Mouse (Mus musculus): ENCODE results near the gene Cpne5. TPM values are rescaled to one million over a fixed set of nuclear protein-coding genes. Genes with fewer than 3 reads are reported as not detected.

Gene Cpne5
- 5.8 TPM for polyA plus RNA-seq (2014; fragmentation: Illumina TruSeq; extraction: RNeasy Lipid Tissue Mini Kit (QIAGEN cat#74804); ENCODE audit: low read depth, low replicate concordance)

DNA sequence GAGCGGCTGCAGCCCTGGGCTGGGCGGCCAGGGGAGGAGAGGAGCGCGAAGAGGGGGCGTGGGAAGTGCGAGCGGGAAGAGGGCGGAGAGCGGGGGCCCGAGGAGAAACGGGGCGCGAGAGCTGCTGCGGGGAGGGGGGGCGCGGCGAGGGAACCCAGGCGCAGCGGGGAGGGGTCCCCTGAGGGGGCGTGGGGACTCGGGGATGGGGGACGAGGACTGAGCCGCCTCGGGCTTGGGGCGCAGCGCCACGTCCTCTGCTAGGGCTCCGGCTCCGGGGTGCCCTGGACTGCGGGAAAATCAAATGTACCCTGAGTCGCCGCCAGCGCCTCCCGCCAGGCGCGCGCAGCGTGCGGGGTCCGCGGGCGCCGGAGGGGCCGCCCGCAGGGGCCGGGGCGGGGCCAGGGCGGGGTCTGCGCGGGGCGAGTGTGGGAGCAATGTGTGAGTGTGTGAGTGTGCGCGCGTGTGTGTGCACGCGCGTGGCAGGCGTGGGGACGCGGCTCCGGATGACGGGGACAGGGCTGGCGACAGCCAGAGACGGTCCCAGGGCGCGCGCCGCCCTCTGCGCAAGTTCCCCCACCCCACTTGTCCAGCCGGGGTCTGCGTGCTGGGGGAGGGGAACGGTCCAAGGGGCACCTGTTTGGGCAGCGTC is at the start of gene Cpne5:
Cpne5 (minus strand) TSS at position 396 of the 649 bp plus-strand sequence.

GRCm38 (mm10) chr17:29268682-29269348 is 30.8 kb upstream of the Cpne5 start, which contains the start of gene BC004004:
TSS of gene BC004004 (plus strand) at chr17:29268788.

GRCm38 (mm10) chr17:29263840-29264633 is 26.1 kb upstream of the Cpne5 start, which contains the start of gene Ppil1:
TSS of gene Ppil1 (minus strand) at chr17:29264186.

GRCm38 (mm10) chr17:29113591-29114352 is 124.2 kb downstream of the Cpne5 start, which contains the start of gene Rab44:
TSS of gene Rab44 (plus strand) at chr17:29114145.

Other genes with a start within 250 kb of the Cpne5 start
- gene Stk38, start 230.2 kb downstream of the Cpne5 start, polyA plus RNA-seq (2014; fragmentation: Illumina TruSeq; extraction: RNeasy Lipid Tissue Mini Kit (QIAGEN cat#74804); ENCODE audit: low read depth, low replicate concordance), result 39.2 TPM
- 140 TPM for gene Srsf3, start 205.5 kb downstream of the Cpne5 start, polyA plus RNA-seq (2014; fragmentation: Illumina TruSeq; extraction: RNeasy Lipid Tissue Mini Kit (QIAGEN cat#74804); ENCODE audit: low read depth, low replicate concordance)
- 54.1 TPM for gene Cdkn1a, start 147.2 kb downstream of the Cpne5 start, polyA plus RNA-seq (2014; fragmentation: Illumina TruSeq; extraction: RNeasy Lipid Tissue Mini Kit (QIAGEN cat#74804); ENCODE audit: low read depth, low replicate concordance)
- gene Rab44, start 124.0 kb downstream of the Cpne5 start, polyA plus RNA-seq (2014; fragmentation: Illumina TruSeq; extraction: RNeasy Lipid Tissue Mini Kit (QIAGEN cat#74804); ENCODE audit: low read depth, low replicate concordance), result 0.10 TPM
- 41.0 TPM for gene Ppil1, start 26.0 kb upstream of the Cpne5 start, polyA plus RNA-seq (2014; fragmentation: Illumina TruSeq; extraction: RNeasy Lipid Tissue Mini Kit (QIAGEN cat#74804); ENCODE audit: low read depth, low replicate concordance)
- gene BC004004, start 30.6 kb upstream of the Cpne5 start, polyA plus RNA-seq (2014; fragmentation: Illumina TruSeq; extraction: RNeasy Lipid Tissue Mini Kit (QIAGEN cat#74804); ENCODE audit: low read depth, low replicate concordance), result 295 TPM
- gene Pi16, start 79.5 kb upstream of the Cpne5 start, polyA plus RNA-seq (2014; fragmentation: Illumina TruSeq; extraction: RNeasy Lipid Tissue Mini Kit (QIAGEN cat#74804); ENCODE audit: low read depth, low replicate concordance), result 59.2 TPM
- gene Mtch1, start 109.8 kb upstream of the Cpne5 start, polyA plus RNA-seq (2014; fragmentation: Illumina TruSeq; extraction: RNeasy Lipid Tissue Mini Kit (QIAGEN cat#74804); ENCODE audit: low read depth, low replicate concordance), result 193 TPM
- gene Fgd2, start 122.7 kb upstream of the Cpne5 start, polyA plus RNA-seq (2014; fragmentation: Illumina TruSeq; extraction: RNeasy Lipid Tissue Mini Kit (QIAGEN cat#74804); ENCODE audit: low read depth, low replicate concordance), result 2.9 TPM

All from heart, adult 10 weeks (tissue).